Mouse (Mus musculus): ENCODE measurements around the gene Ttll10. TPM values are rescaled to one million over a fixed set of nuclear protein-coding genes. Genes with fewer than 3 reads are reported as not detected.

Gene Ttll10
- 0.04 and 0.06 TPM in 2 replicates for polyA plus RNA-seq (2012; rRNA removed)

DNA sequence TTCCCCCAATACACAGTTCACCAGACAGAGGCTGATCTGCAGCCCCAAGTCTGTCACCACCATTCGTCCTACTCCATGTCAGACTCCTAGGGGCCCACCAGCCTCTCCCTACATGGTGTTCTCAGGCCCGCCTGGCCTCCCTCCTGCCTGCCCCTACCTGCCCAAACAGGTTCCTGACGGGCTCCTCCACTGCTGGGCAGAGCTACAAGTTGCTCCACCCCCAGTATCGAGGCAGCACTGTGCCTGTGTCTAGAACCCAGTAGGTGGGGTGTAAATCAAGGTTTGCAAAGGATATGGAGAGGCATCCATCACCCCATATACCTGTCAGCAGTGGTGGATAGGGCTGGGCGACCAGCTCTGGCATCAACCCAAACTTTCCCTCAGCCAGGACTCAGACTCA is at the start of gene Ttll10:
Gene Ttll10, minus strand, starts transcription at position 154 of the 400 bp plus-strand sequence.
- no peak for DNase-seq (ENCODE audit: extremely low spot score in 1 of 2, low spot score in 1 of 2)

- no peak for DNase-seq (ENCODE audit: extremely low spot score in 1 of 2, low spot score in 1 of 2)
These were observed 44.1 kb upstream of the Ttll10 start for GRCm38 (mm10) chr4:156103342-156103741.

DNA sequence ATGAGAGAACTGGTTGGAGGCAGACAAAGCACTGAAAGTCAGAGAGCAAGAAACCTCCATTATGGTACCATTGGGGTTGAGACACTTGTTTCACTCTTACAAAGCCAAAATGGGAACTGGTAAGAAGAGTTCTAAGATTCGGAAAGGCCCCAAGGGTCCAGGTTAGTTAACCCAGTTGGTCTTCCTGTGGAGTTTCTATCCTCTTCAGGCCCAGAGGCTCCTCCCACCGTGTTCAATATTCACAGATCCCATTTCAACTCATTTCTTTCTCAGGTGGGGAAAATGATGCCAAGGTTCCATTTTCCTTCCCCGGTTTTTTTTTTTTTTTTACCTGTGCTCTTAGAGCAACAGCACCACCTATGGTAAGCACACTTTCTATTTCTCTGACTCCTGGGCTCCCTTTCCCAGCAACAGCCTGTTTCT is 42.3 kb upstream of the Ttll10 start:
- no peak for DNase-seq (ENCODE audit: extremely low spot score in 1 of 2, low spot score in 1 of 2)

- no peak for DNase-seq (ENCODE audit: extremely low spot score in 1 of 2, low spot score in 1 of 2)
These were observed 41.3 kb upstream of the Ttll10 start for GRCm38 (mm10) chr4:156100501-156100900.

DNA sequence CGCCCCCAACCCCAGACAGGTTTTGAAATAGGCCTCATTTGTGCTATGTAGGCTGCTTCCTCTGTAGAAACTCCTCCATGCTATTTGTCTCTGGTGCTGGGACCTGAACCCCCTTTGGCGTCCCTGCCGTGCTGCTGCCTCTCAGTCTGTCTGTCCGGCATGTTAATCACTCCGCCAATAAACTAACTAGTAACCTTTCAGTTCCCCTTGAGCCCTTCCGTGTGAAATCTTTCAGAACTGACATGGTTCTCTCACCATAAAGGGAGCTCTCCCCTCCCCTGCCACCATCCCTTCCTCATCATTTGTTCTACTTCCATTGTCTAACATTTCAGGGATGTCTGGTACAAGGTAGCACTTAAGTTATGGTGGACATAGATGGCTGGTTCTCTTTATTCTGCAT is 40.2 kb upstream of the Ttll10 start:
- DNase-seq (ENCODE audit: extremely low spot score in 1 of 2, low spot score in 1 of 2): no peak

DNA sequence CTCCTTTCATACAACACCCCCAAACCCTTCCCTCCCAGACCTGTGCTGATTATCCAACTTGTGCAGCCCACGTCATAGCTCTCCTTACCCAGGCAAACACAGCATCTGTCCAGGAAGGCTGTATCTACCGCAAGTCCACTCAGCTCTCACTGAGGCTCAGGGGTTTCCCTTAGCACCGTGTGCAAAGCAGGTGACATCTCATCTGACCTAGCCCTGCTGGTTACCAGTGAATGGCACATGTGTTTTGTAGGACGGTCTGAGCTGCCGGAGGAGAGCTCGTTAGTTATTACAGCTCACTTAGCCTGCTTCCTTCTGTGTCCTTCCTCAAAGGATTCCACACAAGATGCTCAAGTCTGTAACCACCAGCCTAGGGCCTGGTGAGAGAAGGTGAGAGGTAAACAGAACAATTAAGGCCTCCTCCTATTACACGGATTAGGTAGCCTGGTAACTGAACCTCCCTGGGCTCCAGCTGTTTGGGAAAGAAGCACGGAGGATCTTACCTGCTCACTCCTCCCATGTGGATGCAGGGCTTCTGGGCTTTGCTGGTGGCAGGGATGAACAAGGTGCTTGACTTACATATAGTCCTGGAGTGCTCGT is 38.7 kb upstream of the Ttll10 start:
- no peak for DNase-seq (ENCODE audit: extremely low spot score in 1 of 2, low spot score in 1 of 2)

GRCm38 (mm10) chr4:156096191-156096590 is 37.0 kb upstream of the Ttll10 start:
- no peak for DNase-seq (ENCODE audit: extremely low spot score in 1 of 2, low spot score in 1 of 2)

DNA sequence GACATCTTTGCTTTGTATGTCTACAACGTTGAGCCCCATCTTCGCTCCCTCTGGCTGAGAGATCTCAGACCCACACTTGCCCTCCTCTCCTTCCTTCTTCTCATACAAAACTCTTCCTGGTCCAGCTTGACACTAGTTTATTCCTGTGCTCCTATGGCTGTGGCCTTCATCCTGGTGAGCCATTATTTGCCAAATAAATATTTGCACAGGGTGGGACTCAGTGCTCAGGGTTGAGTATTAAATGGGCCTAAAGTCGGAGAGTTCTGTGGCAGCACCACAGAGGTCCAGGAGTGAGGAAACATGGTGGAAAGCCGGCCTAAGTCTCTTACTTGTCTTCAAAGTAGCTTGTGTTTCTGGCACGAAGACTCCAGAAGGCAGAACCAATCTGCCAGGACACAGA is 34.5 kb upstream of the Ttll10 start:
- no peak for DNase-seq (ENCODE audit: extremely low spot score in 1 of 2, low spot score in 1 of 2)

GRCm38 (mm10) chr4:156092765-156093164 is 33.6 kb upstream of the Ttll10 start:
- no peak for DNase-seq (ENCODE audit: extremely low spot score in 1 of 2, low spot score in 1 of 2)

DNA sequence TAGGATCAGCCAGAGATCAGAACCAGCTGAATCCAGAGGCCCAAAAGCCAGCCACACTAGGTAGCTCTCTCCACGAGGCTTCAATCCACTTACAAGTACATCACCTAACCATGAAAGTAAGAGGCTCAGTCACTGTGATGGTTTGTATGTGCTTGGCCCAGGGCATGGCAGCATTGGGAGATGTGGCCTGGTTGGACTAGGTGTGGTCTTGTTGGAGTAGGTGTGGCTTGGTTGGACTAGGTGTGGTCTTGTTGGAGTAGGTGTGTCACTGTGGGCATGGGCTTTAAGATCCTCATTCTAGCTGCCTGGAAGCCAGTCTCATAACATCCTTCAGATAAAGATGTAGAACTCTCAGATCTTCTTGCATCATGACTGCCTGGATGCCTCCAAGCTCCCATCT is 32.0 kb upstream of the Ttll10 start:
- DNase-seq (ENCODE audit: extremely low spot score in 1 of 2, low spot score in 1 of 2): no peak

- no peak for DNase-seq (ENCODE audit: extremely low spot score in 1 of 2, low spot score in 1 of 2)
These were observed 28.3 kb upstream of the Ttll10 start for GRCm38 (mm10) chr4:156087398-156088087.

DNA sequence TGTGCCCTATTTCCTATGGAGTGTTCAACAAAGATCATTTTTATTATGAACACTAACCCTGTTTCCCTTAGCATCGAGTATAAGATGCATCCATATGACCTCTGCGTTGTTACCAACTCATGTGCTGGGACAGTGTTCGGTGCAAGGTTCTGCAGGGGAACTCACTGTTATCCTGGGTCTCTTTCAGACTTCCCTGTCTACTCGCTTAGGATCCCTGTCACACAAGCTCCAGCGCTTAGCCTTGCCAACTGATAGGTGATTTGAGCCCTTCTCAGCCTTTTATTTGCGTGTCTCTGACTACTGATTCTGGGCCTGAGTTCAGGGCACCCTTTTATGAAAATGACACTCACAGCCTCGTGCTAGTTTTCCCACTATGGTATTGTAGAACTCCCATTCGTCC is 26.0 kb upstream of the Ttll10 start:
- no peak for DNase-seq (ENCODE audit: extremely low spot score in 1 of 2, low spot score in 1 of 2)

DNA sequence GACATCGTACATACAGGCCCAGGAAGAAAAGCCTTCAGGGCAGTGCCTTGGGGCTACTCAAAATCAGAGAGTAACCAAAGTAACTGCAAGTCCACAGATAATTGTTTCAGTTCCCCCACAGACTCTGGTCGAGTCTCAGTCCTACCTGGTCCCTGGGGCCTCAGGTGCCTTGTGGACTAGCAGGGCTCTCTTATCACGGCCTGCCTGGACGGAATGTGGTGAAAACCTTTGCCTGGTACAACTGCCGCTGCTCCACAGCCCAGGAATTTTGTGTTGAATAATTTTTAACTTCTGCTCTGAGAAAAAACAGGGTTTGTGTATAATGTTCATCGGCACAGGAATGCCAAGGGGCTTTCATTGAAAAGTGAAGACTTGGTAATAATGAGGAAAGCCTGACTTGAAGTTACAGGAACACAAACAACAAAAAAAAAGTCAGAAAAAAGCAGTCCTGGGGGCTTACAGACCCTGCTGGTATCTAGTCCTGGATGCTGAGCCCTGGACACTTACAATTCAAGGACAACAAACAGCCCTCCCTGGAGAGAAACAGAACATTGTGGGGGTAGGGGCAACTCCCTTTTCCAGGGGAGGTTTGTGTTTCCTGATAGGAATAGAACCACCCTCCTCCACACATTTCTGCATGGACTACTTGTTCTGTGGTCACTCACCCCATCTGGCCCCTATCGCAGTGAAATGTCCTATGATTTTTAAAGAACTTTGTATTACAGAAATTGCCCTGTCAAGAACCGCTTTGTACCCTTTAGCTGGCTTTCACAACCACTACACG is 25.1 kb upstream of the Ttll10 start:
- no peak for DNase-seq (ENCODE audit: extremely low spot score in 1 of 2, low spot score in 1 of 2)

DNA sequence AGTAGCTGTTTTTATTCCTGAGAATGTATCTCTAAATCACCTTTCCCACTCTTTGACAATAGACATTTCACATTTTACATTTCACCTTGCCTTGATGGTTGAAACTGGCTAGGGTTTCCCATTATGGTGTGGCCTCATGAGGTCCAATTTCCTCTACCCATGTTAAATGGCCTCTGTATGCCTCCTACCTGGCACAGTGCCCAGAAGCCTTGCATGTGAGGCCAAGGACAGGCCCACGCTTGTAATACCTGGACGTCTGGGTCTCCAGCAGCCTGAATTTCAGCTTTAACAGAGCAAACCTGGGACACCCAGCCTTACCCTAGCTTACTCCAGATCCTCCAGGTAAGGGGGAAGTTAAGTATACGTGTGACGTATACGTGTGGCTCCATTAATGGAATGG is 24.1 kb upstream of the Ttll10 start:
- no peak for DNase-seq (ENCODE audit: extremely low spot score in 1 of 2, low spot score in 1 of 2)

DNA sequence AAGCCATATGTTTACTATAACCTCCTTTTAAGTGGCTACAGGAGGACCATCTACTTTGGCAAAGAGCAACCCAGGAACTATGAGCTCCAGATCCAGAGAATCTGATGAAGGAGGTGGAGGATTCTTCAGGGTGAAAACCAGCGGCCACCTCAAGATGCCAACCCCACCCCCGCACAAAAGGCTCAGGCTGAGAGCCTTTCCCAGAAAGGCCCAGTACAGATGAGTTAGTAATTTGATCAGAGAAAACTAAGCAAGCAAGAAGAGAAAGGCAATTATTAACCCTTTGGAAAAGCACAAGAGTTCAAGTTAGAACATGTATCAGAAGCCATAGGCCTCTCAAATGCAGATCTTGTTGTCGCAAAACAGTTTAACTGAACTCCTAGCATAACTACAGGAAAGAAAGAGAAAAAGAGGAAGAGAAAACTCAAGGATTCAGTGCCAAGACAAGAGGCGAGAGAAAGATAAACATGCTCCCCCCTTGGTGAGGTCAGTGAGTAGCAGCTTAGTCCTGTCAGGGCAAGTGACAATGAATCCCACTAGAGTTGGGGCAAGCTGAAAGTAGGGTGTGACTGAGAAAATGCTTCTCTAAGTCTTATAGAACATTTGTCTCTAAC is 23.5 kb upstream of the Ttll10 start:
- no peak for DNase-seq (ENCODE audit: extremely low spot score in 1 of 2, low spot score in 1 of 2)

- no peak for DNase-seq (ENCODE audit: extremely low spot score in 1 of 2, low spot score in 1 of 2)
These were observed 18.5 kb upstream of the Ttll10 start for GRCm38 (mm10) chr4:156077499-156078301.

GRCm38 (mm10) chr4:156076911-156077382 is 17.7 kb upstream of the Ttll10 start:
- DNase-seq (ENCODE audit: extremely low spot score in 1 of 2, low spot score in 1 of 2): no peak

DNA sequence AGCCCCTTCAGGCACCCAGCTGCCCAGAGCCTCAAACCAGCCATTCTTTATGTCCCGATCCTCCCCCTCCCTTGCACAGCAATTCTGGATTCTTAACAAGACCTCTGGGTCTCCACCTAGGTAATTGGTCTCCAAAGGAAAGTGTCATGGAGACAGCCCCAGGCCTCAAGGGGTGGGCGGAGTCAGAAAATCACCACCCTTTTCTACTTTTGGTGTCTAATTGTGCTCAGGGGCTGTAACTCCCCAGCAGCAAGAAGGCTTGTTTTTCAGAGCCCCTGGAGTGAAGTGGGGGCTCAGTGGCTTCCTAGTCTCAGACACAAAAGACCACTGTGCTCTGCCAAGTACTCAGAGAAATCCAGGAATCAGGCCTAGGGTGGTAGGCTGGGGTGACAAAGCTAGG is 11.5 kb upstream of the Ttll10 start:
- no peak for DNase-seq (ENCODE audit: extremely low spot score in 1 of 2, low spot score in 1 of 2)

GRCm38 (mm10) chr4:156070276-156070675 is 11.1 kb upstream of the Ttll10 start:
- DNase-seq (ENCODE audit: extremely low spot score in 1 of 2, low spot score in 1 of 2): no peak

- DNase-seq (ENCODE audit: extremely low spot score in 1 of 2, low spot score in 1 of 2): no peak
These were observed 10.5 kb upstream of the Ttll10 start for GRCm38 (mm10) chr4:156069701-156070100.

Data from frontal cortex, adult 2 months (tissue).